Comparison of ENCODE assay signal across 20 mouse cellular contexts in genomic region chr4:55354038-55354437, GRCm38 (mm10). TPM values are rescaled to one million over a fixed set of nuclear protein-coding genes. Genes with fewer than 3 reads are reported as not detected.
DNase-seq lines count a peak whose midpoint lies in the region; ATAC-seq and TF ChIP-seq lines count a peak whose summit lies in the region.
"Had no signal": no experiment of that assay in that cellular context is flagged by ENCODE, and none has a peak within 500 bp of the region (broad histone marks: within the 10 kb centered on the region; RNA-seq: fewer than 3 reads in every experiment).

No protein-coding gene starts in this region.

- 100% methylated on average over 1 of the region's 1 CpGs for WGBS in heart, embryonic 12.5 days
- 66% methylated on average over 1 of the region's 1 CpGs for WGBS in lung, adult 2 months
- WGBS in liver, postnatal 0 days (ENCODE audit: insufficient replicate concordance) = 82% methylated on average over 1 of the region's 1 CpGs

- H3K27me3 ChIP-seq in heart, embryonic 12.5 days (replicated peaks) = no peaks in the 10 kb centered on the region
- no peaks in the 10 kb centered on the region for H3K27me3 ChIP-seq in ES-Bruce4 (ENCODE audit: control insufficient read depth, insufficient read depth, low read length, poor library complexity, severe bottlenecking)
- H3K27me3 ChIP-seq in liver, postnatal 0 days (ENCODE audit: insufficient read depth, low read length) = no peaks in the 10 kb centered on the region
- H3K27me3 ChIP-seq: embryonic facial prominence, embryonic 12.5 days; hindbrain, embryonic 13.5 days had no signal

- TF ChIP-seq CTCF in lung, adult 2 months (IDR thresholded peaks at IDR 0.05; ENCODE audit: insufficient read depth, low read length) = no peak
- TF ChIP-seq CTCF in ES-Bruce4 (IDR thresholded peaks at IDR 0.05; ENCODE audit: low read depth, low read length) = no peak
- no peak for TF ChIP-seq CTCF in liver, postnatal 0 days (IDR thresholded peaks at IDR 0.05; ENCODE audit: low read depth)

- no peak for ATAC-seq in heart, embryonic 12.5 days (ENCODE audit: insufficient number of reproducible peaks, low FRiP score)
- ATAC-seq in liver, postnatal 0 days = no peak
- ATAC-seq: CD4-positive, CD25-positive, alpha-beta regulatory T cell, adult 4 months; forebrain, embryonic 16.5 days; hindbrain, postnatal 0 days had no signal

- DNase-seq in heart, adult 11 months = peak; percentile 36
- peak; percentile 40 to 46 for DNase-seq in lung, adult 18-20 months
- DNase-seq in lung, adult 2 months = no peak
- no peak for DNase-seq in liver, postnatal 0 days
- DNase-seq in left cerebral cortex, postnatal 36 days (ENCODE audit: low spot score in 2 of 2) = no peak
- DNase-seq in kidney, adult 18-20 months = no peak
- DNase-seq: adrenal gland, adult 8-10 months; adrenal gland, postnatal 36 days; B cell, adult 2 months; cerebellum, adult 2 months; cerebellum, postnatal 10 days; gastrocnemius, postnatal 14 days; heart, postnatal 10 days had no signal

- intact Hi-C loops in left cerebral cortex, postnatal 36 days (cut with DNase I) = no loop called here

- H3K27ac ChIP-seq in heart, embryonic 12.5 days (ENCODE audit: poor library complexity, severe bottlenecking) = no peak overlapping the region
- no peak overlapping the region for H3K27ac ChIP-seq in ES-Bruce4 (ENCODE audit: insufficient read depth, low read length)
- no peak overlapping the region for H3K27ac ChIP-seq in liver, postnatal 0 days (ENCODE audit: low read depth)
- H3K27ac ChIP-seq: embryonic facial prominence, embryonic 12.5 days; hindbrain, embryonic 13.5 days; hindbrain, postnatal 0 days had no signal

- no peaks in the 10 kb centered on the region for H3K9me3 ChIP-seq in heart, embryonic 12.5 days (replicated peaks)
- H3K9me3 ChIP-seq in ES-Bruce4 (replicated peaks; ENCODE audit: control insufficient read depth, insufficient read depth, low read length, poor library complexity, severe bottlenecking) = no peaks in the 10 kb centered on the region
- no peaks in the 10 kb centered on the region for H3K9me3 ChIP-seq in liver, postnatal 0 days (ENCODE audit: low read length)
- H3K9me3 ChIP-seq: embryonic facial prominence, embryonic 12.5 days; hindbrain, embryonic 13.5 days had no signal

- no peak for TF ChIP-seq POLR2A in lung, adult 2 months (IDR thresholded peaks at IDR 0.05; ENCODE audit: borderline replicate concordance, extremely low read depth, low read depth, low read length)
- no peak for TF ChIP-seq POLR2A in ES-Bruce4 (IDR thresholded peaks at IDR 0.05; ENCODE audit: insufficient read depth, low read length)

- no peak overlapping the region for H3K4me2 ChIP-seq in heart, embryonic 12.5 days
- peak overlapping the region; percentile 88; the same call in 1 of the 2 replicates for H3K4me2 ChIP-seq in liver, postnatal 0 days (ENCODE audit: low read depth, low read length)
- H3K4me2 ChIP-seq: embryonic facial prominence, embryonic 12.5 days; hindbrain, embryonic 13.5 days had no signal

- H3K36me3 ChIP-seq in heart, embryonic 12.5 days = peaks cover 11% of the 10 kb centered on the region
- H3K36me3 ChIP-seq in ES-Bruce4 (ENCODE audit: control insufficient read depth, insufficient read depth, low read length, poor library complexity, severe bottlenecking) = peaks cover 25% of the 10 kb centered on the region
- H3K36me3 ChIP-seq in liver, postnatal 0 days (replicated peaks; ENCODE audit: insufficient read depth, low read length) = peaks cover 7% of the 10 kb centered on the region
- H3K36me3 ChIP-seq: hindbrain, embryonic 13.5 days had no signal

- no peak for TF ChIP-seq EP300 in ES-Bruce4 (IDR thresholded peaks at IDR 0.05; ENCODE audit: insufficient read depth, low read depth, low read length)
- TF ChIP-seq EP300 in liver, postnatal 0 days (IDR thresholded peaks at IDR 0.05; ENCODE audit: low read depth) = no peak

- H3K4me3 ChIP-seq in heart, embryonic 12.5 days = no peak overlapping the region
- H3K4me3 ChIP-seq in lung, adult 2 months (replicated peaks; ENCODE audit: extremely low read depth, low read depth, low read length) = no peak overlapping the region
- no peak overlapping the region for H3K4me3 ChIP-seq in ES-Bruce4 (ENCODE audit: low read depth, low read length)
- no peak overlapping the region for H3K4me3 ChIP-seq in liver, postnatal 0 days (ENCODE audit: low read depth, low read length)
- H3K4me3 ChIP-seq: embryonic facial prominence, embryonic 12.5 days; hindbrain, embryonic 13.5 days had no signal

- no peak overlapping the region for H3K9ac ChIP-seq in heart, embryonic 12.5 days
- peak overlapping the region; percentile 41; the same call in 1 of the 2 replicates for H3K9ac ChIP-seq in ES-Bruce4 (ENCODE audit: low read depth, poor library complexity, severe bottlenecking)
- 0 out of 2 replicates have a peak overlapping the region, but pooled peaks have one; percentile 34 for H3K9ac ChIP-seq in liver, postnatal 0 days (replicated peaks)
- H3K9ac ChIP-seq: embryonic facial prominence, embryonic 12.5 days; hindbrain, embryonic 13.5 days had no signal

- peaks cover 34% of the 10 kb centered on the region for H3K4me1 ChIP-seq in heart, embryonic 12.5 days (replicated peaks)
- H3K4me1 ChIP-seq in lung, adult 2 months (ENCODE audit: control insufficient read depth, insufficient read depth, low read length) = peaks cover 10% of the 10 kb centered on the region
- H3K4me1 ChIP-seq in ES-Bruce4 (ENCODE audit: control insufficient read depth, insufficient read depth, low read length) = peaks cover 3% of the 10 kb centered on the region
- peaks cover 29% of the 10 kb centered on the region for H3K4me1 ChIP-seq in liver, postnatal 0 days (ENCODE audit: insufficient read depth)

RNA-seq across cellular contexts. Expression of gene Rad23b, which starts 4.2 kb away (rescaled TPM):
- polyA plus RNA-seq in heart, embryonic 12.5 days (2016; fragmentation: Nextera tagmentation; extraction: Ambion mirVana) = 82.3 and 83.0 TPM in 2 replicates
- polyA plus RNA-seq in lung, adult 2 months (2012; rRNA removed) = 212 and 283 TPM in 2 replicates
- 307 and 313 TPM in 2 replicates for polyA plus RNA-seq in ES-Bruce4 (2011; ENCODE audit: insufficient read depth, insufficient read length, low read depth, missing spikeins)
- polyA plus RNA-seq in liver, postnatal 0 days (2015; fragmentation: Nextera tagmentation; extraction: Ambion mirVana) = 39.9 and 48.0 TPM in 2 replicates
- 100 to 1,000 TPM; 190 to 197 TPM for total RNA-seq in left cerebral cortex, postnatal 36 days (2021)

Comparison
In these comparisons a context has a peak if more than half of its experiments do, and no peak if none do; other contexts are left out.
1. DNase-seq: peak in heart, adult 11 months (single experiment) and lung, adult 18-20 months (2 of 2); none in lung, adult 2 months (single experiment), liver, postnatal 0 days (single experiment), left cerebral cortex, postnatal 36 days (0 of 2) and kidney, adult 18-20 months (single experiment).